Mouse (Mus musculus) small intestine, adult 2 months (tissue): Measurements from ENCODE around the gene Ptpre.

ENCODE experiments used
- CTCF ChIP-seq: fragments of 200-500 bp; IDR thresholded peaks from 2 replicates; pipeline ENCODE4 v1.5.1; 2012; ENCODE audit warnings: low read depth, mild to moderate bottlenecking, control low read depth, inconsistent platforms, low read length, moderate library complexity, mixed read lengths; ENCODE audit not compliant: insufficient replicate concordance, insufficient read length; ENCODE audit errors: extremely low read depth
- POLR2A ChIP-seq: fragments of 200-500 bp; IDR thresholded peaks from 2 replicates; pipeline ENCODE4 v1.6.1; 2012; ENCODE audit warnings: low read depth, mild to moderate bottlenecking, control low read depth, inconsistent platforms, low read length, moderate library complexity

DNA sequence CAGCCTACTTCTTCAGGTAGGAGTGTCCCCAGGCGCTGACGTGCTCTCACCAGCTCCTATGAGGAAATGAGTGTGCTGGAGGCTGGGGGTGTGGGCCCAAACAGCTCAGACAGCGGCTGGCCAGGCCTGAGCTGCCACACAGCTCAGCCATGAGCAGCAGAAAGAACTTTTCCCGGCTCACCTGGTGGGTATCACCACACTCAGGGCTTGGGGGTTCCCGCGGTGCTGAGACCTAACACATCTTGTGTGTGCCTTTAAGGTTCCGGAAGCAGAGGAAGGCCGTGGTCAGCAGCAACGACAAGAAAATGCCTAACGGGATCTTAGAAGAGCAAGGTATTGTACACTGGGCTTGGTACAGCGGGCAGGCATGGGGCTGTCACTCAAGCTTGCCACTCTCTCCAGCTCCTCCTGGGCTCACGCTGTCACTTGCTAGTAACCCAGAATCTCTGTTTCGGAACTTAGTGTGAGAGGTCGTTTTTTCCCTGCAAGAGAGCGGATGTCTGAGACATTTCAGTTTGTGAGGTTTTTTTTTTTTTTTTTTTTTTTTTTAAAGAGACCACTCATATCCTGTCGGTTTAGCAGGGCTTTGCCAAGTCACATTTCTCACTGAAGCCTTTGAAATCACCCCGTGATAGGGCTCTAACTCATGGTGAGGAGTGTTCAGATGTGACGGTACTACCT lies 114.7 kb downstream of the Ptpre start:
- no peak for TF ChIP-seq CTCF
- TF ChIP-seq POLR2A: 0 out of 2 replicates have a peak, but pooled peaks have one; percentile 12
